Mouse (Mus musculus): ENCODE results near the gene Fam83g.

DNA sequence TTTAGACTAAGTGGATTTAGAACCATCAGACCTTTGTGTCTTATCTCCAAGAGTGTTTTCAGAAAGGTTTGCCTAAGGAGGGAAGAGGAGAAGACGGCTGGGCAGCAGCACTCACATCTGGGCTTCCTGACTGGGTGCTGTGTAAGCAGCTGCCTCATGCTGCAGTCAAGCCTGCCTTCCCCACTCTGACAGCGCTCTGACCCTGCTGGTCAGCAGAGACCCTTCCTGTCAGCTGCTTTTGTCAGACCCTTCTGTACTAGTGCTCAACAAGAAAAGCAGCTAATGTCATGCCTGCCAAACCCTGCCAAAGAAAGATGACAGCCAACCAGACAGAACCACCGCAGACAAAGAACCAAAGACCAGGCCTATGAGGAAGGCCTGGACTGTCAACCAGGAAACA, 59.9 kb downstream of the Fam83g start:
- TF ChIP-seq CTCF (IDR thresholded peaks at IDR 0.05; ENCODE audit: low read depth) (no peak), EP300 (IDR thresholded peaks at IDR 0.05; ENCODE audit: low read depth) (no peak)
